Mouse (Mus musculus): ENCODE data around the gene Fxyd6.

The Fxyd6 gene

GRCm38 (mm10) chr9:45370117-45370561 lies at the start of gene Fxyd6:
Gene Fxyd6 (plus strand): TSS chr9:45370185.
- peak; percentile 35 for DNase-seq (ENCODE audit: low spot score)

GRCm38 (mm10) chr9:45321465-45321864 lies 48.5 kb upstream of the Fxyd6 start:
- no peak for DNase-seq (ENCODE audit: low spot score)

GRCm38 (mm10) chr9:45321946-45322430 lies 48.0 kb upstream of the Fxyd6 start:
- DNase-seq (ENCODE audit: low spot score), result no peak

- no peak for DNase-seq (ENCODE audit: low spot score)
Measured at GRCm38 (mm10) chr9:45326390-45326789, 43.6 kb upstream of the Fxyd6 start.

GRCm38 (mm10) chr9:45328263-45328662 lies 41.7 kb upstream of the Fxyd6 start:
- DNase-seq (ENCODE audit: low spot score), result peak; percentile 48

- DNase-seq (ENCODE audit: low spot score), result no peak
Measured at GRCm38 (mm10) chr9:45329577-45329976, 40.4 kb upstream of the Fxyd6 start.

- DNase-seq (ENCODE audit: low spot score), result no peak
Measured at GRCm38 (mm10) chr9:45337406-45337805, 32.6 kb upstream of the Fxyd6 start.

GRCm38 (mm10) chr9:45343066-45343465 lies 26.9 kb upstream of the Fxyd6 start:
- no peak for DNase-seq (ENCODE audit: low spot score)

GRCm38 (mm10) chr9:45345516-45345915 lies 24.5 kb upstream of the Fxyd6 start:
- peak; percentile 28 for DNase-seq (ENCODE audit: low spot score)

- no peak for DNase-seq (ENCODE audit: low spot score)
Measured at GRCm38 (mm10) chr9:45346276-45346675, 23.7 kb upstream of the Fxyd6 start.

GRCm38 (mm10) chr9:45348560-45348959 lies 21.4 kb upstream of the Fxyd6 start:
- DNase-seq (ENCODE audit: low spot score), result no peak

GRCm38 (mm10) chr9:45349181-45349580 lies 20.8 kb upstream of the Fxyd6 start:
- DNase-seq (ENCODE audit: low spot score), result no peak

- no peak for DNase-seq (ENCODE audit: low spot score)
Measured at GRCm38 (mm10) chr9:45349851-45350250, 20.1 kb upstream of the Fxyd6 start.

- DNase-seq (ENCODE audit: low spot score), result no peak
Measured at GRCm38 (mm10) chr9:45355192-45355591, 14.8 kb upstream of the Fxyd6 start.

- DNase-seq (ENCODE audit: low spot score), result no peak
Measured at GRCm38 (mm10) chr9:45358356-45358755, 11.6 kb upstream of the Fxyd6 start.

- peak; percentile 74 for DNase-seq (ENCODE audit: low spot score)
Measured at GRCm38 (mm10) chr9:45362051-45362461, 7.9 kb upstream of the Fxyd6 start.

GRCm38 (mm10) chr9:45363639-45364214 lies 6.3 kb upstream of the Fxyd6 start:
- DNase-seq (ENCODE audit: low spot score), result peak; percentile 76

- DNase-seq (ENCODE audit: low spot score), result peak; percentile 47
Measured at GRCm38 (mm10) chr9:45367716-45368115, 2.3 kb upstream of the Fxyd6 start.

- peak; percentile 29 for DNase-seq (ENCODE audit: low spot score)
Measured at GRCm38 (mm10) chr9:45368341-45368901, 1.6 kb upstream of the Fxyd6 start.

GRCm38 (mm10) chr9:45370616-45371336 lies 791 bp downstream of the Fxyd6 start:
- no peak for DNase-seq (ENCODE audit: low spot score)

- DNase-seq (ENCODE audit: low spot score), result no peak
Measured at GRCm38 (mm10) chr9:45371337-45371707, 1.3 kb downstream of the Fxyd6 start.

- no peak for DNase-seq (ENCODE audit: low spot score)
Measured at GRCm38 (mm10) chr9:45373896-45374295, 3.9 kb downstream of the Fxyd6 start.

GRCm38 (mm10) chr9:45374988-45375502 lies 5.1 kb downstream of the Fxyd6 start:
- no peak for DNase-seq (ENCODE audit: low spot score)
